15 mouse cellular contexts compared by ENCODE assay signal in the genomic region with DNA sequence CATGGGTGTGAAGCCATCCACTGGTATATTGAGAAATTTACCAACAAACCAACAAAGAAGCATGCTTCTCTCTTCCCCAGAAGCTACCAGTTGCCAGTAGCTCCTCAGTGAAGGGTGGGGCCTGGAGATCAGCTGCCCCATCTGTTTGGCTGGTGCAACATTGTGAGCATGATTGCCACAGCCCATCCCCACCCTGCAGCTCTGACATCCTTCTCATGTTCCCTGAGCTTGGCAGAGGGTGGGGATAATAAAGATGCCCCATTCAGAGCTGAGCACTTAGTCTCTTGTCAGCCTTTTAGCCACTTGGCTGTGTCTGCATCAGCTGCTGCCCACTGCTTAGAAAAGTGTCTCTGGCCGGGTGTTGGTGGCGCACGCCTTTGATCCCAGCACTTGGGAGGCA. TPM values are rescaled to one million over a fixed set of nuclear protein-coding genes. Genes with fewer than 3 reads are reported as not detected.
A peak's percentile ranks its signal among the peaks of the same experiment; 100 is the strongest.
DNase-seq lines count a peak whose midpoint lies in the region; ATAC-seq lines count a peak whose summit lies in the region.
"Had no signal": no experiment of that assay in that cellular context is flagged by ENCODE, and none has a peak within 500 bp of the region (broad histone marks: within the 10 kb centered on the region; RNA-seq: fewer than 3 reads in every experiment).

No protein-coding gene starts in this region.

- no peak; the same call in 1 of the 2 replicates for ATAC-seq in embryonic facial prominence, embryonic 14.5 days (ENCODE audit: low read depth)

- DNase-seq in embryonic facial prominence, embryonic 14.5 days (ENCODE audit: low spot score): peak; percentile 42
- no peak for DNase-seq in embryonic facial prominence, embryonic 10.5 days (ENCODE audit: low spot score)
- DNase-seq in NIH3T3 (ENCODE audit: low read depth): peak; percentile 24
- DNase-seq in gastrocnemius, postnatal 25 days: peak; percentile 83
- peak; percentile 64 for DNase-seq in lung, postnatal 36 days
- no peak for DNase-seq in testis, postnatal 14 days (ENCODE audit: low spot score)
- no peak for DNase-seq in layer of hippocampus, adult 9-11 months
- DNase-seq in thymus, adult 18-20 months: no peak
- DNase-seq: adrenal gland, postnatal 36 days; B cell, adult 2 months; cerebellum, postnatal 25 days; kidney, postnatal 36 days; right cerebral cortex, adult 18-20 months had no signal

- H3K4me1 ChIP-seq in embryonic facial prominence, embryonic 14.5 days (ENCODE audit: control insufficient read depth, insufficient read depth, low read length): peaks cover 12% of the 10 kb centered on the region; the same call in 1 of the 2 replicates
- H3K4me1 ChIP-seq in embryonic facial prominence, embryonic 10.5 days: peaks cover 22% of the 10 kb centered on the region

- no peaks in the 10 kb centered on the region for H3K27me3 ChIP-seq in embryonic facial prominence, embryonic 14.5 days (replicated peaks; ENCODE audit: control insufficient read depth, insufficient read depth, low read length)
- H3K27me3 ChIP-seq in embryonic facial prominence, embryonic 10.5 days (replicated peaks; ENCODE audit: low read depth, poor library complexity, severe bottlenecking): no peaks in the 10 kb centered on the region

- H3K27ac ChIP-seq in embryonic facial prominence, embryonic 14.5 days (replicated peaks; ENCODE audit: low read depth, low read length): no peak overlapping the region
- H3K27ac ChIP-seq in embryonic facial prominence, embryonic 10.5 days (replicated peaks): no peak overlapping the region

- H3K9me3 ChIP-seq in embryonic facial prominence, embryonic 14.5 days (ENCODE audit: control insufficient read depth, low read length): no peaks in the 10 kb centered on the region
- no peaks in the 10 kb centered on the region for H3K9me3 ChIP-seq in embryonic facial prominence, embryonic 10.5 days

- 0 out of 2 replicates have a peak, but pooled peaks cover 5% of the 10 kb centered on the region for H3K36me3 ChIP-seq in embryonic facial prominence, embryonic 14.5 days (ENCODE audit: control insufficient read depth, insufficient read depth, low read length)
- peaks cover 32% of the 10 kb centered on the region for H3K36me3 ChIP-seq in embryonic facial prominence, embryonic 10.5 days (replicated peaks)

- H3K4me2 ChIP-seq in embryonic facial prominence, embryonic 14.5 days (ENCODE audit: low read depth, low read length): no peak overlapping the region

- H3K4me3 ChIP-seq in embryonic facial prominence, embryonic 14.5 days (ENCODE audit: low read depth, low read length): no peak overlapping the region
- H3K4me3 ChIP-seq in embryonic facial prominence, embryonic 10.5 days: no peak overlapping the region
- H3K4me3 ChIP-seq: erythroblast, embryonic 14.5 days had no signal

- WGBS in embryonic facial prominence, embryonic 14.5 days: 84% methylated on average over 3 of the region's 3 CpGs
- 91% methylated on average over 3 of the region's 3 CpGs for WGBS in embryonic facial prominence, embryonic 10.5 days

- no peak overlapping the region for H3K9ac ChIP-seq in embryonic facial prominence, embryonic 14.5 days (ENCODE audit: low read depth, low read length)

RNA-seq across cellular contexts. Expression of gene Sort1, which starts 39.1 kb away (rescaled TPM):
- polyA plus RNA-seq in embryonic facial prominence, embryonic 14.5 days (2014; fragmentation: Nextera tagmentation; extraction: Ambion mirVana): 16.5 and 18.0 TPM in 2 replicates
- 12.9 and 15.5 TPM in 2 replicates for polyA plus RNA-seq in embryonic facial prominence, embryonic 10.5 days (2016; fragmentation: Nextera tagmentation; extraction: Ambion mirVana)
- total RNA-seq in gastrocnemius, postnatal 25 days (2021): 10 to 100 TPM; 34.0 to 48.3 TPM

RNA-seq across cellular contexts. Expression of gene Mybphl, which starts 41.7 kb away (rescaled TPM):
- not detected in 2 replicates for polyA plus RNA-seq in embryonic facial prominence, embryonic 14.5 days (2014; fragmentation: Nextera tagmentation; extraction: Ambion mirVana)
- polyA plus RNA-seq in embryonic facial prominence, embryonic 10.5 days (2016; fragmentation: Nextera tagmentation; extraction: Ambion mirVana): 0.22 TPM in 1 of 2 replicates, not detected in the other
- not detected for total RNA-seq in gastrocnemius, postnatal 25 days (2021)
- total RNA-seq: adrenal gland, postnatal 36 days; left cerebral cortex, postnatal 10 days had no signal
- polyA plus RNA-seq: erythroblast, embryonic 14.5 days had no signal

Comparison
In these comparisons a context has a peak if more than half of its experiments do, and no peak if none do; other contexts are left out.
1. DNase-seq: peak in embryonic facial prominence, embryonic 14.5 days (single experiment), NIH3T3 (single experiment), gastrocnemius, postnatal 25 days (single experiment) and lung, postnatal 36 days (single experiment); none in embryonic facial prominence, embryonic 10.5 days (single experiment), testis, postnatal 14 days (single experiment), layer of hippocampus, adult 9-11 months (single experiment) and thymus, adult 18-20 months (0 of 2).